Mouse (Mus musculus) lung, postnatal 0 days (tissue): ENCODE data around the gene Dmrt1.

Source experiments
- CTCF ChIP-seq: IDR thresholded peaks from 2 replicates; pipeline ENCODE4 v1.5.1; 2016; ENCODE audit warnings: antibody characterized with exemption, mild to moderate bottlenecking
- EP300 ChIP-seq: IDR thresholded peaks from 2 replicates; pipeline ENCODE4 v1.6.1; 2016; ENCODE audit warnings: antibody characterized with exemption, mild to moderate bottlenecking, control low read depth

DNA sequence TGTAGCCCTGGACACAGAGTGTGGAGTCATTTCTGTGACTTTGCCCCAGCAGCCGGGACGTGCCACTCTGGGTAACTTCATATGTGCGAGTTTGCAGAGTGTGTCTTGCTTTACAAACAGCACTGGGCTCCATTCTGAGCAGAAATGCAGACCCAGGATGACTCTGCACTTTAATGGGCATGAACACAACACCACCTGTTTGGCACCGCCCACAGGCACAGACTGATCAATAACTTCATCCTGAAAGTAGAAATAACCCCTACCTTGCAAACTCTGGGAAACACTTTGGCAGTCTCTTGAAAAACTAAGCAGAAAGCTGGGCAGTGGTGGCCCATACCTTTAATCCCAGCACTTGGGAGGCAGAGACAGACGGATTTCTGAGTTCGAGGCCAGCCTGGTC is 24.6 kb upstream of the Dmrt1 start:
- TF ChIP-seq EP300 (no peak), CTCF (no peak)
